Mouse (Mus musculus) cerebellum, adult 11 months (tissue): ENCODE data around the gene Gm20388.

Experiments used
- DNase-seq: peaks from one replicate; pipeline ENCODE4 v3.0.0; 2022

Gene Gm20388

GRCm38 (mm10) chr8:122836199-122836598 lies 2925.6 kb downstream of the Gm20388 start:
- no peak for DNase-seq

- DNase-seq = no peak
Observed at GRCm38 (mm10) chr8:122836696-122837095, 2926.1 kb downstream of the Gm20388 start.

DNA sequence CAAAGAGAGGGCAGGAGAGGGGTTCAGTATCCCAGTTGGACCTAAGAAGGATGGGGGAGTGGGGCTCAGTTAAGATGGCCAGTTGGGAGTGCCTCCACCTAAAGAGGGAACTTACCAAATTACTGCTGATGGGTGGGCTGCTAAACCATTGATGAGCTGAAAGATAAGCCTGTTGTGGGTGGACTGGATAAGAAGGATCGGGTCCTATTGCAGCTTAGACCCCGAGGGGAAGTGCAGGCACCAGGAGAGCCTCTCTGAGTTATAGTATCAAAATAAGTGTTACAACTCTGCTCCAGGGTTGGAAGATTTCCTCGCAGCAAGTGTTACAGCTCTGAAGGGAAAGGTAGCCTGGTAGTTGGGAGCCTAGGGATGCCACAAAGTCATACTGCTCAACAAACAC lies 2933.5 kb downstream of the Gm20388 start:
- no peak for DNase-seq

GRCm38 (mm10) chr8:122845662-122846061 lies 2935.0 kb downstream of the Gm20388 start:
- DNase-seq = no peak

- peak; percentile 84 for DNase-seq
Observed at GRCm38 (mm10) chr8:122847829-122848561, 2937.4 kb downstream of the Gm20388 start, which contains the start of gene Cdh15. Gene Cdh15 (plus strand): TSS chr8:122847966.

DNA sequence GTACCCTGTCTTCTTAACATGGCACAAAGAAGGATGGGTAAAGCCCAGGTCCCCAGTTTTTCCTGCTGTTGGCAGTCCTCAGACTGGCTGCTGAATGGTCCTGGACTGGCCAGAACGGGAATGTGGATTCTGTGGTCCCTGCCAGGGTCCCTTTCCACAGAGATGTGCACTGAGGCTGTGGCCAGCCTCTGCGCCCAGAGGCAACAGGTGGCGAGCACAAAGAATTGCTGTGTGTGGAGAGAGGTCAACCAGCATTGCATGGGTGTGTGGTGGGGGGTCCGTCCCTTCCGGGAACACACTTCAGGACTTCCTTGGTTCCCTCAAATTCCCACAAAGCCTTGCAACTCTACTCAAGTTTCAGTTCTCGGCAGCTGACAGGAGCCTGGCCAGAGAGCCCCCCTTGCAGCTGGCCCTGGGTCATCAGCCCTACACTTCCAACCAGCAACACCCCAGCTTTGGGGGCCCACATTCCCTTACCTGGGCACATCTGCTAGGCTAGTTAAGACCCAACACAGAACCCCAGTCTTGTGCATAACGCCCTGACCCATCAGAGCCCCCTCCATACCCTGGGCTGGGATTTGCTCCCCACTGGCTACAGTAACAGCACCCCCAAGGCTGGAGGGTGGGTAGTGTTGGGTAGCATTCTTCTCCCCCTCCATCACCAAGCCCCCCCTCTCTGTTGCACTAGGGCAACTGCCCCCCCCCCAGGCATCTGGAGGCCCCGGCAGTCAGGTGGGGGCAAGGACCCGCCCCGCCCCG lies 2938.7 kb downstream of the Gm20388 start:
- DNase-seq = no peak

DNA sequence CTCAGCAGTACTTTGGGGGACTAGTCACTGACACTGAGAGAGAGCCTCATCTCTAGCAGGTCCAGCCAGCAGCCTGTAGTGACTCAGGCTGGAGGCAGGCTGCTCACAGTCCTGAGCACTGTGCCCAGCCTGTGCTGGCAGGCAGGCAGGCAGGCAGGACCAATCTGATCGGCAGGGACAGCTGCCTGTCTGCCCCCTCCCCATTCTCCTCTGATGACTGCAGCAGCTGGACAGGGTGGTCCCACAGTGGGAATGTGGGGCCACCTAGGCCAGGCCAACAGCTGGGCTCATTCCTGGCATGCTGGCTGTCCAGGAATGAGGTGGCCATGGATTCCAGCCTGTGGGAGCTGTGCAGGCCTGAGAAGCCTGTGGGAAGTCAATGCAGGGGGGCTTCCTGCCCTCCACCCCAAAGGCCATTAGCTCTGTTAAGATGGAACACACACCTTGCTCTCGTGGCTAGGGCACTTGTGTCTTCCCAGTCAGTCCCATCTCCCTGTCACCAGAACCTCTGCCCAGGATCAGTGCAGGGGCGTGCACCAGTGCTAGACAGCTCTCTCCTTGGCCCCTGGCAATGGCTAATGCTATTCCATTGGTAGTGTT lies 2940.1 kb downstream of the Gm20388 start:
- no peak for DNase-seq

- peak; percentile 92 for DNase-seq
Observed at GRCm38 (mm10) chr8:122851692-122852545, 2941.3 kb downstream of the Gm20388 start.

- DNase-seq = no peak
Observed at GRCm38 (mm10) chr8:122852546-122852905, 2941.9 kb downstream of the Gm20388 start.

GRCm38 (mm10) chr8:122853340-122853771 lies 2942.7 kb downstream of the Gm20388 start:
- peak; percentile 75 for DNase-seq

GRCm38 (mm10) chr8:122854388-122854787 lies 2943.7 kb downstream of the Gm20388 start:
- no peak for DNase-seq

GRCm38 (mm10) chr8:122855123-122855522 lies 2944.5 kb downstream of the Gm20388 start:
- DNase-seq = no peak

DNA sequence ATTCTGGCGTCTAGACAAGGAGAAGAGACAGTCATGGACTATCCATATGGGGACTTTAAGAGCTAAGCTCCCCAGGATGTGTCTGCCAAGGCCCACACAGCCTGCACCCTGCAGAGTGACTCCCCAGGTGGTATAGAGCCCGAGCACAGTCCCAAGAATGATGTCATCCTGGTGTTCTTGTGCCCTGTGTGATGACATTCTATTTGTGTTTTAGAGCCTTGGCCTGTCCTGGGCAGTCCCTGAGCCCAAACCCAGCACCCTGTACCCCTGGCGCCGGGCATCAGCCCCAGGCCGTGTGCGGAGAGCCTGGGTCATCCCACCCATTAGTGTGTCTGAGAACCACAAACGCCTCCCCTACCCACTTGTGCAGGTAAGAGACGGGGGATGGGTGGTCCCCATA lies 2945.6 kb downstream of the Gm20388 start:
- DNase-seq = no peak

DNA sequence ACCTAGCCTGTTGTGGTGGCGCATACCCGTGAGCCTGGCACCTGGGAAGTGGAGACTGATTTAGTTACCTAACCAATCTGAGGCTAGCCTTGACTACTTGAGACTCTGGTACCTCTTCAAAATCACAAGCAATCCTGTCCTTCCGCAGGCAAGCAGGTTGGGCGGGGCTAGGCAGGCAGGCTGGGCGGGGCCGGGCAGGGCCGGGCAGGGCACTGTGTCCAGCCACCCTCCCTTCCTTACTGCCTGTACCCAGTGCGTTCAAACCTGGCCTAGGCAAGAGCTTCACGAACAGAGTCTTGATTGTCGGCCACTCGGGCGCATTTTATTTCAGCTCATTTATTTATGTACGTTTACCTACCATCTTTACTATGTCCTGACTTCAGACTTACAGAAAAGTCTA lies 2949.2 kb downstream of the Gm20388 start:
- no peak for DNase-seq

GRCm38 (mm10) chr8:122864719-122865129 lies 2954.1 kb downstream of the Gm20388 start:
- DNase-seq = no peak

DNA sequence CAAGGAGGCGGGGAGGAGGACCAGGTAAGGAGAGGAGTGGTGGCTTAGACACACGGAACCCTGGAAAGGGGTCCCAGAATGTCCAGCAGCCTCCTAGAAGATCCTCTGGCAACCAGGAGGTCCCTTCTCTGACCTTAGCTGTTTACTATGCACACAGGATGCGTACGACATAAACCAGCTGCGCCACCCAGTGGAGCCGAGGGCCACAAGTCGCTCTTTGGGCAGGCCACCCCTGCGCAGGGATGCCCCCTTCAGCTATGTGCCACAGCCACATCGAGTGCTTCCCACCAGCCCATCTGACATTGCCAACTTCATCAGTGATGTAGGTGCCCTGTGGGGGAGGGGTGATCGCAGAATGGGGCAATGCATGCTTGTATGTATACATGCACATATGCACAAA lies 2954.8 kb downstream of the Gm20388 start:
- DNase-seq = no peak

- no peak for DNase-seq
Observed at GRCm38 (mm10) chr8:122866231-122866630, 2955.6 kb downstream of the Gm20388 start.

DNA sequence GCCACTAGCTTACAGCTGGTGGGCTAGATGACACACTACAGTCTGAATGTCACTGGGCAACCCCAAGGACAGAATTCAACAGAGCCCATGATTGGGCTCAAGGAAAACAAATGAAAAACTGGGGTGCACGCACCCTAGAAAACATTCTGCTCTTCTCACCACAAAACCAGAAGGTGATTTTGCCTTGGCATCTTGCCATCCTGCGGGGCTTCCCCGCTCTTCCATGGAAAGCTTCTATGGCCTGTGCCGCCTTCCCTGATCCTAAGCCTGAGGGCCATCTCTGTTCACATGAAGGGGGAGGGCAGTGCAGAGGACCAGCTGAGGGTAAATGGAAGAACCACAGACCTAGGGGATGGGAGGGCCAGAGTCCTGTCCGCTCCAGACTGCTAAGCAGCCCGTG lies 2957.3 kb downstream of the Gm20388 start:
- DNase-seq = no peak

DNA sequence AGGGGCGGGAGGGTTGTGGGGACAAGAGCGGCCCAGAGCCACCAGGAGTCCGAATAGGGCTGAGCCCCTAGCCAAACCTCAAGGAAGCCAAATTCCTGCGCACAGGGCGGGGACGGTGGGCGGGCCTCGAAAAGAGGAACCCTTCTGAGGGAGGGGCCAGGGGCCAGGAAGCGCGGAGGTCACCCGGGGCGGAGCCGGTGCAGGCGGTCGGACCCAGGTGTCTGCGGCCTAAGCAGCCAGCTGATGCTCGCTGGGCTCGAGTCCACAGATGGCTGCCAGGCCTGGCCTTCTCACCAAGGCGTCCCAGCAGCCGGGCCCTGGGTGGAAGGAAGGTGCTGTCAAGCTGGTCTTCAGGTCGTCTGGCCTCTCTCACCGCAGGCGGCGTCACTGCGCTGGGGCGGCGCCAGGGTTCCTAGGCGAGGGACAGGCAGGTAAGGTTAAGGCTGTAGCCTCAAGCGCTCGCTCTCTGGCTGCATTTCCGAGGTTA lies 2959.8 kb downstream of the Gm20388 start:
- DNase-seq = peak; percentile 72

DNA sequence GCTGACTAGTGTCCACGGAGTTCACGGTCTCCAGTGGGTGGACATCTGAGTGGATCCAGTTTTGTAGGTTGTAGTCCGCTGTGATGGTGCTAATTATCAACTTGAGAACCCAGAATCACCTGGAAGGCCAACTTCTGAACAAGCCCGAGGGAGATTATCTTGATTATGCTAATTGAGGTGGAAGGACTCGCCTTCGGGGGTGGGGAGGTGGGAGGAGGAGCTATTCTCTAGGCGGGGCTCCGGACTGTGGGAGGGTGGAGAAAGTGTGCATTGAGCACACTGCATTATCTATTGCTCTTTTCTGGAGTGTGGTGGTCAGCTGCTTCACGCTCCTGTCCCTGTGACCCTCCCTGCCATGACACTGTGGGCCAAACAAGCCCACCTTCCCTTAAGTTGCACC lies 2961.0 kb downstream of the Gm20388 start:
- no peak for DNase-seq

- DNase-seq = peak; percentile 61
Observed at GRCm38 (mm10) chr8:122873171-122873570, 2962.5 kb downstream of the Gm20388 start.

DNA sequence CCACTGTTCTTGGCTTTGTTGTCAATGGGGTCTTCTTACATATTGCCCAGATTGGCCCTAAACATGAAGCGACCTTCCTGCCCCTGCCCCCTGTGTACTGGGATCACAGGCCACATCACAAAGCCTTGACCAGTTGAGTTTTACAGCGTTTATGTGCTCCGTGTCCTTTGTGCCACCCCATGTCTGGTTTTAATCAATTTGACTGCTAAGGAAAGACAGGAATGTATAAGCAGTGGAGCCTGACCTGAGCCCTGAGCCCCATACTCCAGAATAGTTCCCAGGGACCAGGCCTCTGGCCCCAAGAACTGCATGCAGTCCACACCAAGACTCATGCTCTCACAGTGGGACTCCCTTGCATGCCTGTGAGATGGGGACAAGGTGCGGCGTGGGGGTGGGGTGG lies 2964.5 kb downstream of the Gm20388 start:
- DNase-seq = no peak

- no peak for DNase-seq
Observed at GRCm38 (mm10) chr8:122878231-122878630, 2967.6 kb downstream of the Gm20388 start.
